Mouse (Mus musculus) ovary, postnatal 10 days (tissue): ENCODE measurements around the gene Plvap.
"Not testable (repeated sequence)": the region's sequence is repeated elsewhere in the genome, so short reads cannot be mapped to it uniquely, and the experiment has no call there.

Source experiments
- DNase-seq: peaks from one replicate; pipeline ENCODE4 v3.0.0; 2022; ENCODE audit warnings: low spot score

The Plvap gene

DNA sequence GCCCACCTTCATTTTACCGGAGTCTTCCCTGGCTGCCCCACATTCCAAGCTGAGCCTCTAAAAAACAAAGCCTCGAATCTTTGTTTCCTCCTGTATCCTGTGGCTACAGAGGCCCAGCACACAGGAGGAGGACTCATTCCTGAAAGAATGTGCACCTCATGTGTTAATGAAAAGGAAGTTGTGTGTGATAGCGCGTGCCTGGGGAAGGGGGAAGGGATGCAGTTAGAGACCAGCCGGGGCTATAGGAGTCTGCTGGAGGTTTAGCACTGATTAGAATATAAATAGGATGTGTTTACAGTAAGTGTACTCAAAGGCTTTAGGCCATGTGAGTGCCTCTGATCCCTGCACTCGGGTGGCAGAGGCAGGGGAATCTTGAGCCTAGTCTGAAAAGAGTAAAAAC, 14.7 kb upstream of the Plvap start:
- DNase-seq, result no peak

DNA sequence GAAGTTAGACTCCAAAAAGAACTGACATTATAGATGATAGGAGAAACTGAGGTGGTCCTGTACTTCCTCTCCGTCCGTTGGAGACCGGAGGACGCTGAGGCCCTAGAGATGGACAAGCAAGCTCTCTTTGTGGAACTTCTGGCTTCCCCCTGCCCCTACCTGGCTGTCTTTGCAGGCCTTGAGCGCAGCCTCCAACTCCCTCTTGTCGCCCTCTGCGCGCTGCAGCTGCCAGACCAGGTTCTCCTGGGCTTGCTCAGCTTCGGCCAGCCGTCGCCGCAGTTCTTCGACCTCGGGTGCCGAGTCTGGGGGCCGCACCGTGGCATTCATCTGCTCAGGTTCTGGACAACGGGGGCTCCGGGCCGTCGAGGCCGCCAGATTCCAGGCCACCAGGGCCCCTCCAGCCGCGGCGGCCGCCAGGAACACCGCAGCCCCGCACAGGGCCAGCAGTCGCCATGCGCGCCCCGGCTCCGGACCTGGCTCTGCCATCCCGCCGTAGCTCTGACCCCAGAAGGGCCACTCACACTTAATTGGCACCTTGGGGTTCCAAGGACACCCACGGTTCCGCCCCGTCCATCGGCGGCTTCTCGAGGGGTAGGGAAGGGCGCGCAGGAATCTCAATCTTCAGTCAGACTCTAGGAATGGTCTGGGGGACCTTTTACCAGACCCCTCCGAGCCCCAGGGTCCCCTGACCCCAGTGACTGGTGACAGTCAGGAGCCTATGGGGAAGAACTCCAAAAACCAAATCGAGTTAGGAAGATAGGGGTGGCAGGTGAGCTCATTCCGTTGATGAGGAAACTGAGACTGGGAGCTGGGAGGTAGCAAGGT, 13.9 kb upstream of the Plvap start, which contains the start of gene Ccdc194:
Ccdc194 (minus strand) TSS at position 486 of the 825 bp plus-strand sequence.
- no peak for DNase-seq

DNA sequence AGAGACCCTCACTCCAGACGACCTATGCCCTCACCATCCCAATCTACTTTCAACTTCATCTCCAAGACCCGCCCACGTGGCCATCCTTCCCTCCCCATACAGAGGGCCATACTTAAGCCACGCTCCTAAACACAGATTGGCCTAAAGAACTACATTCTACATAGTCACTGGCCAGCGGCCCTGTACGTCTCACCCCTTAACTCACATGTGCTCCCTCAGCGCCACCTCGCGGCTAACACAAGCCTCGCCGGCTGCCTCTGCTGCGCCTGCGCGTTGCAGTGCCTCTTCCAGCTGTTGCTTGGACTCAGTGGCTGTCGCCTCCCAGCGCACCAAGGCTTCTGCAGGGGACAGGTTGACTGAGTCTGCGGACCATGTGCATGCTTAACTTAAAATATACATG, 10.1 kb upstream of the Plvap start:
- DNase-seq, result peak; percentile 93

DNA sequence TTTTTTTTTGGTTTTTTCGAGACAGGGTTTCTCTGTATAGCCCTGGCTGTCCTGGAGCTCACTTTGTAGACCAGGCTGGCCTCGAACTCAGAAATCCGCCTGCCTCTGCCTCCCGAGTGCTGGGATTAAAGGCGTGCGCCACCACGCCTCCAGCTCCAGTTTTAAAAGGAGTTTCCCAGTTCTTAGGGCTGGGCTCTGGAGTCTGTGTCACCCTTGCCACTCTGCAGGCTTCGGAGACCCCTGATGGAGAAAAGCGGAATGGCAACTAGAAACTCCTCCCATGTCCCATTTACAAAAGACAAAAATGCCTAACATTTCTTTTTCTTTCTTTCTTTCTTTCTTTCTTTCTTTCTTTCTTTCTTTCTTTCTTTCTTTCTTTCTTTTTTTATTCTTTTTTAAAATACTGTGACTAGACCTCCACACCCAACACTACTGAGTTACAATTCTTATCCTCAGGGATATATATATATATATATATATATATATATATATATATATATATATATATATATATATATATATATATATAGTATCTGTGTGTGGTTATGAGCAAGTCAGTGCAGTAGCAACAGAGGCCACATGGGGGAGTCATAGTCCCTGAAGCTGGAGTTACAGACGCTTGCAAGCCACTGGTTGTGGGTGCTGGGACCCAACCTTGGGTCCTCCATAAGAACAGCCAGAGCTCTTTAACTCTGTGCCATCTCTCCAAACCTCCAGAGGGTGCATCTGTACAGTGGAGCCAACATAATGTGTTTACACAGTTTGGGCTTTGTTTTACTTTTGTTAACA, 7.7 kb upstream of the Plvap start:
- not testable (repeated sequence) for DNase-seq

DNA sequence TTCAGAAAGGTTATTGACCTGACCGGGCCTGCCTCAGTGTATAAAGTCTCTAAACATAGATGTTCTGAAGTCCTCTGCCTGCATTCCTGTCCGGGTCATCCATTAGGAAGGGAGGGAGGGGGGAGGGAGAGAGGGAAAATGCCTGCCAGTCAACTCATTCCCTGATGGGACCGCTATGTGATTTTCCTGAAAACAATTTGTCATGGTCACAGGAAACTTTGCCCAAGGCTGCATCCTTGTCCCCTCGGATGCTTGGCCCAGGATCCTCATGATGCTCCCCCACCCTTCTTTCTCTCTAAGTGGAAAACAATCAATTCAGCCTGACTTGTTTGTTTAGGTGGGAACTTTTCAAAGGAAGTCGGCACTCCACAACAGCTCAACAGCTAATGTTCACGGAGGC, 5.2 kb upstream of the Plvap start:
- DNase-seq, result no peak

DNA sequence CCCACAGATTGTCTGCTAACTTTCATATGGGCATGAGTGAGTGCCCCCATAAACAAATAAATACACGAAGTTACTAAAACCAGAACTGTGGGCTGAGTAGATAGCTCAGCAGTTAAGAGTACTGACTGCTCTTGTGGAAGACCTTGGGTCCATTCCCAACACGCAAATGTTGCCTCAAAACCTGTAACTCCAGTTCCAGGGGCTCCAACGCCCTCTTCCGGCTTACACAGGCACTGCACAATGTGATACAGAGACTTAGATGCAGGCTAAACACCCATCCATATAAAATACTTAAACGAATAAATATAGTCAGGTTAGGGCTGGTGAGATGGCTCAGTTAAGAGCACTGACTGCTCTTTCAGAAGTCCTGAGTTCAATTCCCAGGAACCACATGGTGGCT, 3.5 kb upstream of the Plvap start:
- no peak for DNase-seq

DNA sequence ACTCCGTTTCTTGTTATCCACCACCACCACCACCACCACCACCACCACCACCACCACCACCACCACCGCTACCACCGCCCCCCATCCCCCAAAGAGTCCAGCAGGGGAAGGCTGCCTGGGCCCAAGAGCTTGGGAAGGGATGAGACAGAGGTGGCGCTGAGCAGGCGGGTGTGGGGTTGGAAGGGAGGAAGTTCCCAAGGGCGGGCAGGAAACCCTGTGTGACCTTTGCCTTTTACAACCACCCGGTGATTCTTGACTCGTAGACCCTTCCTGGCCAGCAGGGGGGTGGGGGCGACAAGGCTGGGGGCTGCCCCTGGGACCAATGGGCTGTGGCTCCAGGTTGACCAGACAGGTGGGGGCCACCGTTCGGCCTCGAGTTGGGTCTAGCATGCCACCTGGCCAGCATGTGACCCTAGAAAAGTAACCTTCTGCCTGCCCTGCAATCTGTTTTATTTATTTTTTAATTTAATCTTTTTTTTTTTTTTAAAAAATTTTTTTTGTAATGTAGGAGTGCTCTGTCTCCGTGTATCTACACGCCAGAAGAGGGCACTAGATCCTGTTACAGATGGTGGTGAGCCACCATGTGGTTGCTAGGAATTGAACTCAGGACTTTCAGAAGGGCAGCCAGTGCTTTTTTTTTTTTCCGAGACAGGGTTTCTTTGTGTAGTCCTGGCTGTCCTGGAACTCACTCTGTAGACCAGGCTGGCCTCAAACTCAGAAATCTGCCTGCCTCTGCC, 1.6 kb upstream of the Plvap start:
- DNase-seq, result no peak

DNA sequence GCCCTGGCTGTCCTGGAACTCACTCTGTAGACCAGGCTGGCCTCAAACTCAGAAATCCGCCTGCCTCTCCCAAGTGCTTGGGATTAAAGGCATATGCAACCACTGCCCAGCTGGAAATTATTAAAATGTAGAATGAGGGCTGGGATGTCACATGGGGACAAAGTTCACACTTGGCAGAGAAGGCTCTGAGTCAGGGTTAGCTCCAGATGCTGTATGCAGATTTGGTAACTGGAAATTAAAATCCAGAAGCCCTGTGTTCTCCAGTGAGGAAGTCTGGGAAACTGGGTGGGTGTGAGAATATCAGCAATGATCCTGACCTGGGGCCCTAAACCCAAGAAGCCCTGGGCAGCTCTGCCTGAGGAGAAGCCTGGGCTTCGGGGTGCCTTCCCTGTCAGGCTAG, 2.2 kb downstream of the Plvap start:
- no peak for DNase-seq

DNA sequence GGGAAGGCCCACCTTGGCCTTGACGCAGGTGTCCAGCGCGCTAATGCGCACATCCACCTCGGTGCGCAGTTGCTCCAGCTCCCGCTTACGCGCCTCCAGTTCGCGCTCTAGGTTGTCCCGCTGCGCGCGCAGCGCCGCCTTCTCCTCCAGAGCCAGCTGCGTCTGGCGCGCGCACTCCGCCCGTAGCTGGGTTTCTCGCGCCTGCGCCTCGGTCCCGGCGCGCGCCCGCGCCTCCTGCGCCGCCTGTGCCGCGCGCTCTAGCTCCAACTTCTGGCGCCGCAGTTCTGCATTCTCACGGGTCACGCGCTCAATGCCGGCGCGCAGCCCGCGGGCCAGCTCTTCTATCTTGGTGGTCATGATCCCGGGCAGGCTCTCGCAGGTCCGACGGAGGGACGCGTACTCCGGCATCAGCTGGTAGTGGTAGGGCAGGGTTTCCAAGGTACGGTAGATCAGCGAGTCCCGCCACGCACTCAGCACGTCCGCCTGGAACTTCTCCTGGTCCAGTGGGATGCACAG, 3.9 kb downstream of the Plvap start:
- no peak for DNase-seq

DNA sequence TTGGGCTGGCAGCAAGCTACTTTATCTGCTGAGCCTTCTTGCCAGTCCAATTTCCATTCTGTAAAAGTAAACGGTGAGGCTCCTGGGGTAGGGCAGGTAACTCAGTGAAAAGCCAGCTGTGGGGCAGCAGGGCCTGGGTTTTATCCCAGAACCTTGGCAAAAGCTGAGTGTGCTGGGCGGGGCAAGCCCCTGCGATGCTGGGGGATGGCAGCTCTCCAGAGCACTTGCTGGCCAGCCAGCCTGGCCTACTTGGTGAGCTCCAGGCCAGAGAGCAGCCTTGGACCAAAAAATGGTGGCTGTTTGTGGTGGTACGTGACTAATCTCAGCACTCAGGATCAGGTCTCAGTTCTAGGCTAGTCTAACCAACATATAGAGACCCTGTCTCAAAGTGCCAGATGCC, 5.6 kb downstream of the Plvap start:
- no peak for DNase-seq

DNA sequence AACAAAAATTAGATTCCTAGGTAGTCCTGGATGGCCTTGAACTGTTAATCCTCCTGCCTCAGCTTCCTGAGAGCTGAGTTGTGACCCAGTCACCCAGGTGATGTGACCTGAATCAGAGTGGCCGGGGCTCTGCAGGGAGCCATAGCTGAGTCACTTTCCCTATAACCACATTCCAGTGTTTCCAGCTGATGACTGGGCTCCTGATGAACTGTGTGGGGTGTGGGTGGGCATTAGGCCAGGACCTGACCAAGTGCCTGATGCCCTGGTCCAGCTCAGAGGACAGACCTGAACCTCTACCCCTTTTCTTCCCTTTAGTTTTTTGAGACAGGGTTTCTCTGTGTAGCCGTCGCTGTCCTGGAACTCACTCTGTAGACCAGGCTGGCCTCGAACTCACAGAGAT, 6.2 kb downstream of the Plvap start:
- no peak for DNase-seq

DNA sequence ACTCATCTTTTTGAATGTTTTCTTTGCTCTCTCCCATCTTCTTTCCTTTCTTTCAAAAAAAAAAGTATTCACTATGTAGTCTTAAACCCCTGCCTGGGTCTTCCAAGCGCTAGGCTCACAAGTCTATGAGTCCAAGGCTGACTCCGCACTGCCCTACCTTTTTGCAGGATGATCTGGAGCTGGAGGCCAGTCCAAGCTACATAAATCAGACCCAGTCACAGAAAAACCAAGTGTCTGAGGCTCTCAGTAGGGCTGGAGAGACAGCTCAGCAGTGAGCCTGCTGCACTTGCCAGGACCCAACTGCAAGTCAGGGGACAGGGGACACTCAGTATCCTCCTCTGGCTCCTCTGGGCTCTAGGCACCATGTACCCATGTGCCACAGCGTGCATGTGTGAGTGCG, 7.2 kb downstream of the Plvap start:
- no peak for DNase-seq

DNA sequence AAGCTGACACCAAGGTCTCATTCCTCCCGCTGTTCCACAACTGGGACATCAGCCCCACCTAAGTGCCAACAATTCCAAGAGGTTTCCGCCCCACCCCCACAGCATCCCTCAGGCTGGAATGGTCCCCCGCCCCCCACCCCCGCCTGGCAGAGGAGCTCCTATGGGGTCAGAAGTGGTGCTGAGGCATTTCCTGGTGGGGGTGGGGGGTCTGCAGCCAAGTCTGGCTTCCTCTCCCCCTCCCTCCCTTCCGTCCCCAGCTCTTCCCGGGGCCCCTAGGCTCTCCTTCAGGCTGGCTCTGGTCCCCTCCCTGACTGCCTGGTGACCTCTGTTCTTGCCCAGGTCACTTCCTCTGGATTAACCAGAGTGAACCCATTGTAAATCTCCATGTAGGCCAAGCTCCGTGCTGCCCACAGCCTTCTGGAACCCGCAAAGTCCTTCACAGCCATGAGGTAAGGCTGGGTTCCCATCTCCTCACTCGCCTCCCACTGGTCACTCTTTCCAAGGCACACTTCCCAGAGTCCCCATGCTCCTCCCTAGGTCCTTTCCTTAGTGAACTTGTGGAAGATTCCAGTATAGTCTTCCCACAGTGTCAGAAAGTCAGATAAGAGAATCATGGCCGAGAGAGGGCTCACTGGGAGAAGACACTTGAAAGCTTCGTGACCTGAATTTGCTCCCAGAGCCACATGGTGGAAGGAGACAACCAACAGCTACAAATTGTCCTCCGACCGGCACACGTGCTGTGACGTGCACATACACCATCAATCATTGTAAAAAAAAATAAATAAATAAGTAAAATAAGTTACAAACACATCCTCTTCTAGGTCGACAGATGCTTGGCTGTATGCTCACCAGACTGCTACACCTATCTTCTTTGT, 12.5 kb downstream of the Plvap start:
- DNase-seq, result no peak

DNA sequence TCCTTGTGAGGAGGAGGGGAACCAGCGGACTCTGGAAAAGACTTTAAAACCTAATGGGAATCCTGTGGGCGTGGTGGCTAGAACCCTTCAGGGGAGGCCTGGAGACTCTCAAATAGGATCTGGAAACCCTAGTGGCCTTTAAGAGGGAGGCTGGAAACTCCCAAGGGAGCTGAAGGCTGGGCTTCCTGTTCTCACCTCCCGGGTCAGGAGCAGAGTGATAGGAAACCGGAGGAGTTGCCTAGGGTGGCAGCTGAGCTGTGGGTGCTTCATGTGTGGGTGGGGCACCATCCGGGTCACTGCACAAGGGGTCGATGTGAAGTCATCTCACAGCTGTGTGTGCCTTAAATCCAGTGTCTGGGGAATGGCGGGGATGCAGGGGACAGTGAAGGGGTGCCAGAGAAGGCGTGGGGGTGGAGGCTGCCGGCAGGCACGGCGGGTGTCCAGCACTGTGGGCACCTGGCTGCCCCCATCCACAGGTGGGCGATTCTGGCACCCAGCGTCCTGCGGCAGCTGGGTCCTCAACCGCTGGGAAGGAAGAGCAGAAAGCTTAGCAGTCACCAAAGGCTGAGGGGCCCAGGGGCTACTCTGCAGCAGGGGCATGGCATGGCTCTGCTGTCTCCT, 13.6 kb downstream of the Plvap start:
- no peak for DNase-seq

DNA sequence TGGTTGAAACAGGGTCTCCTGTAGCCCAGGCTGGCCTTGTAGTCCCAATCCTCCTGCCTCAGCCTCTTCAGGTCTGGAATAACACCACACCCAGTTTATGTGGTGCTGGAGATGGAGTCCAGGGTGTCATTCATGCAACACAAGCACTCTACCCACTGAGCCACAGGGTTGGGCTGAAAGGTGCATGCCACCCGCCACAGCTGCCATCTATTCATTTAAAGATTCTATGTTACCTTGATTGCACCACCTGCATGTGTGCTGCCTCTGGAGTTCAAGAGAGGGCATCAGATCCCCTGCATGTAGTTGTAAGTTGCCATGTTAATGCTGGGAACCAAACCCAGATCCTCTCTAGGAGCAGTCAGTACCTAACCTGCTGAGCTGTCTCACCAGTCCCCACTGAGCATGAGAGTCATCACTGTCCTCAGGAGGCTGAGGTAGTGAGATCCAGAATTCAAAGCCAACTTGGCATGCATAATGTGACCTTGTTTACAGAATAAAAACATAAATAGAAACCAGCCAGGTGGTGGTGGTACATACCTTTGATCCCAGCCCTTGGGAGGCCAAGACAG, 14.4 kb downstream of the Plvap start:
- no peak for DNase-seq

DNA sequence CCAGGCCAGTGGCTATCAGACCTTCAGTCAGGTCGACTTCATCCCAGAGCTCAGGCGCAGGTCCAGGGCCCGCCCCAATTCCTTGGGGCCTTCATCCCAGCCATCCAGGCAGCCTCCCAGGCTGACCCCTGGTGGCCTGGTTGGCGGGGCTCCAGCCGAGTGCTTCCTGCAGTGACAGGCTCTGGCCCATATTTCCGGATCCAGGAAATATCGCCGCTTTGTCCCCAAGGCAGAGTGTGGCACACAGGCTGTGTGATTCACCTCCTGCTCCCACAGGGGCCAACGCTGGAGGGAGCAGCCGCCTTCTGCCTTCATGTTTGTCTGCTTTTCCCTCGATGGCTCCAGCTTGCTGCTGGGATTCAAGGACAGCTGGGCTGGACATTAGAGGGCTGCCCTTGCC, 15.1 kb downstream of the Plvap start:
- DNase-seq, result peak; percentile 69

DNA sequence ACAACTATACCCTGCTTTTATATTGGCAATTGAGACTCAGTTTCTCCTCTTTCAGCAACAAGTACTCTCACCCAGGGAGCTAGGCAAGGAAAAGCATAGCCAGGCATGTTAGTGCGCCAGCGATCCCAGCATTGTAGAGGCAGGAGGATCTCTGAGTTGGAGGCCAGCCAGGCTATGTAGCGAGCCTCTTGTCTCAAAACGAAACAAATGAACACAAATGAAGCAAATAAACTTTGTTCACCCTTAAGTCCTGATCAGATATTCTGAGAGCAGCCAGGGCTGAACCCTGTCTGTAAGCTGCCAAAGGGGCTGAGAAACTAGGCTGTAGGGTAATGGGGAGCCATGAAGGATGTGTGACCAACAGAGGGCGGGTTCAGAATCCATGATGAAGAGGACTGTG, 15.7 kb downstream of the Plvap start:
- DNase-seq, result no peak

DNA sequence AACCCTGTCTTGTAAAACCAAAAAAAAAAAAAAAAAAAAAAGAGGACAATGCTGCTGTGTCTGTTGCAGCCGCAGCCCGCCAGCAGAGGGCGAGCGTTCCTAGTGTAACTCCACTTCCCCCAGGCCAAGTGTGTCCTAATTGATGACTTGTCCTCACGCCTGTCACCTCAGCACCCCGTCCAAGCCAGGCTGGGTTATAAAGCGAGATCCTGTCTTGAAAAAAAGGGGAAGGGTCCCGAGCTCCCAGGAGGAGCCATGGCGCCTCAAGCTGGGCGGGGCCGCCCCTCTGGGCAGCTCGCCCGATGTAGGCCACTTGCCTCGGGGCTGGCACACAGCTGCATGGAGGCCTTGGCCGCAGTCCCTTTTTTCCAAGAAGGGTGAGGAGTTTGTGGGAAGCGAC, 16.5 kb downstream of the Plvap start:
- peak; percentile 57 for DNase-seq

DNA sequence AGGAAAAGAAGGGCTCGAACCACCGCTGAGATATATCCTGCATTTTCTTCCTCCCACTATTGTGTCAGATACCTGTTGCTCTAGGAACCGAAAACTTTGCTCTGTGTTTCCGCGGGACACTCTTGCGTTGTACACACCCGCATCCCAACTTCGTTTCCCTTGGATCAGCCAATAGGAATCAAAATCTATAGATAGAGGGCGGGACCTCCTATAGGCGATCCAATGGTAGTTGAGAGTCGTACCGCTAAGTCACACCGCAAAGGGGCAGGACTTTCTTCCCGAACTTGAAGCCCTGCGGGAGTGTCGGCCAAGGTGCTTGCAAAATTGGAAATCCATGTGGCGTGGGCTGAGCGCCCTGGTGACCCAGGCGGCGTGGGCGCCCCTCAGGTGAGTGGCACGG, 23.1 kb downstream of the Plvap start:
- peak; percentile 74 for DNase-seq

DNA sequence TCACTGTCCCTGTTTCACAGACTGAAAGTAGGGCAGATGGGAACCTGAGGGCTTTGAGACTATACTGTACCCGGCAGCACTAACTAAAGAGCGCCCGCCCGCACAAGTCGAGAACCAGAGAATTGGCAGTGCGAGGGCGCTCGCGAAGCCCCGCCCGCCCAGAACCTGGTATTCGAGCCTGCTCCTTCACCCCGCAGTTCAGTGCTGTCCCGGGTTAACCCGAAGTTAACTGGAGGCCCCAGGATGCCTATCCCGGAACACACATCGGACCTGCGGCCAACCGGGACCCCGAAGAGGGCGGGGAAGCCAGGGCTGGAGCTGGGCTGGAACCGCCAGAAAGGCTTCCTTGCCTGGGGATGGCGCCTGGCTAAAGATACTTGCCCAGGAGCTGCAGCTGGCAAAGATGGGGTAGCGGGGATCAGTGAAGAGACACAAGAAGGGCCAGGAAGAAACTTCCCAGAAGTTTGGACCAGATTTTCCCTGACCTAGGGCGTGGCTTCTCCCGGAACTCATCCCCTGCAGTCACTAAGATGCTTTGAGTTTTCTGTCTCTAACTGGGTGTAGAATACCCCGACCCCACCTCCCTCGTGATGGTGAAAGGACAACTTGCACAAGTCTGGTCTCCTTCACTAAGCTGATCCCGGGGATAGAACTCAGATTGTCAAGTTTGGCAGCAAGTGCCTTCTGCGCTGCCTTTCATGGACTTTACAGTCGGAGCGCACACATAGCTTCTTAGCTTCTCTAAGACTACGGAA, 23.7 kb downstream of the Plvap start, which contains the start of gene Gtpbp3:
Gtpbp3 (plus strand) TSS at position 413 of the 755 bp plus-strand sequence.
- DNase-seq, result peak; percentile 58
